Mouse (Mus musculus): Measurements from ENCODE around the gene Adamts9. TPM values are rescaled to one million over a fixed set of nuclear protein-coding genes. Genes with fewer than 3 reads are reported as not detected.

The Adamts9 gene
- total RNA-seq (2021): 1 to 10 TPM; 5.7 to 7.9 TPM

DNA sequence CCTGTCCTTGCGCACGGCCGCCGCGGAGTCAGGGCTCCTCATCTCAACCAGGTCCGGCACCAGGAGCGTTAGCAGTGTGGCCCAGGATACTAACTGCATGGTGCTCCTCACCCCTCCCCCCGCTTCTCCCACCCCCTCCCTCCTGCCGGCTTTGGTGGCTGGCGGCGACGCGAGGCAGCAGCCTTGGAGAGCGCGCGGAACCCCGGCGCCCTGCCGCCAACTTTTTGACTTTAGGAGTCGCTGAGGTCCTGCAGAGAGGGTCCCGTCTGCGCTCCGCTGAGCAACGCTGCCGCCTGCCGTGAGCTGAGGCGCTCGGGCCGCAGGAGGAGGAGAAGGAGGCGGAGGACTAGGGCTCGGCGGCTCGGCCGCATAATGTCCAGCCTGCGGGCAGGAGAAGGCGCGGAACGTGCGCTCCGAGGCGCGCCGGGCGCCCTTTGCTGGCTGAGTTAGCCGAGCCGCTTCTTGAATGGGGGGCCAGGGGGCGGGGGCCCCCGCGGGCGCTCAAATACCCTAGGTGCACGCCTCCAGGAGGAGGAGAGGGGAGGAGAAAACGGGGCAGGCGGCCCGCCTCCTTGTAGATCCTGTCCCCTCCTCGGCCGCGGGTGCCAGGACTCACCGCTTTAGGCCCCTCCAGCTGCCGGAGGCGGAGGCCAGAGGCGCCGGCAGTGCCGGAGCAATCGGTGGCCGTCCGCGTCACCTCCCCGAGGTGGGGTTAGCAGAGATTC, at the start of gene Adamts9:
TSS of gene Adamts9 (minus strand) at position 436 of the 725 bp plus-strand sequence.
- peak; percentile 46 to 91 for DNase-seq (ENCODE audit: extremely low spot score in 1 of 2, low spot score in 2 of 2)
- intact Hi-C loops (cut with DNase I): loop anchor here (5.0 to 10.0 kb wide), 2 partner anchors 158 to 499 kb away; no protein-coding TSS in a partner anchor

DNA sequence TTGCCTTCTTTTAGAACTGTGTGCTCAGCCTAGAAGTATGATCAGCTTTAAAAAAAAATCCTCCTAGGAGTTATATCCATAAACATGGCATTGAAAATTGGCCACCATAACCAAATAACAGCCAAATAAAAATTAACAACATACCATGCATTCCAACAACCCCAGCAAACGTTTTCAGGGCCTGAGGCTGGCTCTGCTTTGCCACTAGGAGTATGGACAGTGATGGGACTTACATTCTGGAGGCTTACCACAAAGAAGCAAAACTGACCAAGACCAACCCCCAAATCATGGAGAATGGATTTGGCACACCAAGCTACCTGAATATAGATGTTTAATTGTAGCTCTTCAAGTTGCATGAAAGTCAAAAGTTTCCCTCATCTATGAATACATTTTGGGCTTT, 48.3 kb upstream of the Adamts9 start:
- intact Hi-C loops (cut with DNase I): no loop called here

DNA sequence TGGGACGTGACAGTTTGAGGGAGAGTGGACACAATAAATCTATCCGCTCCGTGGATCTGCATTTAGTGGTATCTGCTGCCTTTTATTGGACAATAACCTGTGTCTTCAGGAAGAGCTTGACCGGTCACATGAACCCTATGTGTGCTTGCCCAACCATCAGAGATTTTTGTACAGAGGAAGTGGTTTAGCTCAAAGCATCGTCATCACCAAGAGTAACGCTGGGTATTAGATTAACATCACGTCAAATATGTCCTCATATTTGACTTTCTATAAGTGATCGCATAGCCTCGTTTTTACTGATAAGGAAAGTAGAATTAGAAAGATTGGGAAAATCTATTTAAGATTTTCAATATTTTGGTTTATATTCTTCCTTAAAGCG, 45.3 kb upstream of the Adamts9 start:
- intact Hi-C loops (cut with DNase I): no loop called here
- no peak for DNase-seq (ENCODE audit: extremely low spot score in 1 of 2, low spot score in 2 of 2)

More for the DNA sequence above, 48.3 kb upstream of the Adamts9 start:
- no peak for DNase-seq (ENCODE audit: extremely low spot score in 1 of 2, low spot score in 2 of 2)

DNA sequence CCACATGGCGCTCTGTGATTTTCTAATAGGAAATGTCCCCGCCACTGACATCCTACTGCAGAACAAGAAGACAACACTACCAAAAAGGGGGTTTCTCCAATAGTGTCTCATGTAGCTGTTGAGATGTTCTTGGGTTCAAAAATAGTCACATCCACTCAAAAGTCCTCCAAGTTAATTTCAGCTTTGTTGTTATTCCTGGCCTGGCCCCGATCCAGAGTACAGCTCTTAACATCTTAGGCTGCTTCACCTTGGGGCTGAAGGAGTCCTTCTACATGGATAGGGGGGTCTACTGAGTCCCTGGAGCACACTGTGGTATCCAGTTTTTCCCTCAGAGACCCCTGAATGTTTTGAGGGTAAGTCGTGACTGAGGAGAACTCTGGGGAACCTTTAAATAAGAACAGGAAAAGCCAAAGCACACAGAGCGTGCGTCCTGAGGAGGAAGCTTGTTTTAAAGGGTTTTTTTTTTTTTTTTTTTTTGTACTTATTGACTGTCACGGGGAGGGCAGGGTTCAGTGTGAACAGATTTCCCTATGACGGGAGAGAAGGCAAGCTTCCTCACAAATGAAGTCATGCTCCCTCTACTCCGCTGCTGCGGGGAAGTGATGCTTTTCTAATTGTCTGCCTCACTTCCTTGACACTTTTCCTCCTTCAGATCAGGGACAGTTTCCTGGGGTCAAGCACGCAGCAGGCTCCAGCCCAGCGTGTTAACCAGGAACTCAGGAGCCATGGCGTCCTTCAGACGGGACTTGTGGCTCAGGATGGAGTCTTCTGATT, 44.7 kb upstream of the Adamts9 start:
- intact Hi-C loops (cut with DNase I): no loop called here
- DNase-seq (ENCODE audit: extremely low spot score in 1 of 2, low spot score in 2 of 2): peak in 1 of 2 experiments; percentile 34

DNA sequence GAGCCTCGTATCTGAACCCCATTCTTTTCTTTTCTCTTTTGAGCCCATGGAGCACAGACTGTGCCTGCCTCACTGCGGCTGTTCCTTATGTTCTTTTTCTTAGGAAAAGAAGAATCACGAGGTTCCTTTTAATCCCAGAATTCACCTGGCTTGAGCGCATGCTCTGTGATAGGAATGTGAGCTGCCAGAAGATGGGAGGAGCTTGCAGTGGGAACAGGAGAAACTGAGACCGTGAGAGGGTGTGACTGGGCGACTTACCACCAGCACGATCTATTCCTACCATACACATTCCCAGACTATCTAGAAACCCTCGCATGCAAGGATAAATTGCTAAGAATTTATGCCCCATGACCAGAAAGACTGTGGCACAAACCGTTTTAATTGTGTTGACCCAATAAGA, 44.1 kb upstream of the Adamts9 start:
- intact Hi-C loops (cut with DNase I): no loop called here
- no peak for DNase-seq (ENCODE audit: extremely low spot score in 1 of 2, low spot score in 2 of 2)

DNA sequence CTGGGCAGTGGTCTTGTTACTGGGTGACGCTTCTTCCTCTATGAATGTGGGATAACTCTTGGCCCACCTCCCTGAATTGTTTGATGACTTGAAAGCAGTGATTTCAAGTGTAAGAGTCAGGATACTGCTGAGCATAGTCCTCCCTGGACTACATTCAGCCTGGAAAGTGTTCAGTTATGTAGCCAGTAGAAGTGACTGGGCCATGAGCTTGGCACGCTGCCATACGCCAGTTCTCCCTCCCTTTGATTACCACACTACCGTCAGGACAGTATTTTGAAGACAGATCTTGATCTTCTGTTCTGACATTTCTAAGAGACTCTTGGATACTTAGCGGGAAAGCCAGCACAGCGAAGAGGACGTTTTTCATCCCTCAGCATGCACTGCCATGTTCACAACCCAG, 40.1 kb upstream of the Adamts9 start:
- peak in 1 of 2 experiments; percentile 33 for DNase-seq (ENCODE audit: extremely low spot score in 1 of 2, low spot score in 2 of 2)
- intact Hi-C loops (cut with DNase I): no loop called here

DNA sequence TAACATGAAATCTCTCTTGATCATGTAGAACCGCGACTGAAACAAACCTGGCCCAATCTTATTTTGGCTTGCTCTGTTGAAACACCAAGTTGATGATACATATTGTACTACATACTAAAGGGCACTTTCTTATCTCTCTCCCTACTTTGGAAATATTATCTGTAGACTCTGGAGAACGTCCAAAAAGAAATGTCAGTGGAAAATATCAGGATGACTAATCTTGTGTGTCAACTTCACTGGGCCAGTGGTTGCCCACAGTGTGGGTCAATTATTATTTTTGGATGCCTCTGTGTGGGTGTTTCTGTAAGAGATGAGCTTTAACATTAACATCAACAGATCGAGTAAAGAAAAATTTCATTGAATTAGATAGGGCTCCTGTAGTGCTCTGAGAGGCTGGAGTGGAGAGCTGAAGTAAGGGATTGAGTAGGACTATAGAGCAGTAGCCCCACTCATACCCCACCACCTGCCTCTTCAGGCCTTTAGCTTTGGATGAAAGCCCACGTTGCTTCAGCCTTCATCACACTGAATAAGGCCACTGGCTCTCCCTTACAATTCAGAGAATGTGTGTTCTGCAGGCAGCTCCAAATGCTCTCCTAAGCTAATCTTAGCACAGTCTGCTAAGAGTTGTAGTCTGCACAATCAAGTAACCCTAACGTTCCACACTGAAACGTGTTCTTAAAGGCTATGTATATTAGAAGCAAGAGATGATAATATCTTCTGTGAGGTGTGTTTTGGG, 38.3 kb upstream of the Adamts9 start:
- DNase-seq (ENCODE audit: extremely low spot score in 1 of 2, low spot score in 2 of 2): no peak
- intact Hi-C loops (cut with DNase I): no loop called here

DNA sequence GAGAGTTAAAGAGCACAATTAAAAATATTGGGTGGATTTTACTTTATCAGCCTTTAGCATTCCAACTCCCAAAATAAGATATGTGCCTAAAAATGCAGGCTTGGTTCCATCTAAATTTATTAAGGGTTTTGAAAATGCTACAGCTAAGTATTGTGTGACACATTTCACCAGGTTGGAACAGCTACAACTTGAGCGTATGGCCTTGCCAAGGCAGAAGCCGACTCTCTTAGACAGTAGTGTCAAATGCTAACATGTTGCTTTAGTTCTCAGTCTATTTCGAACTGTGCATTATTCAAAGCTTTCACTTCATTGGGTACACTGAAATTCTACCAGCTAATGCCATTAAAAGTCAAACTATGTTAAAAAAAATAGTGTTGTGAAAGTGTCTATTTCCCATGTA, 30.0 kb upstream of the Adamts9 start:
- DNase-seq (ENCODE audit: extremely low spot score in 1 of 2, low spot score in 2 of 2): no peak
- intact Hi-C loops (cut with DNase I): no loop called here

DNA sequence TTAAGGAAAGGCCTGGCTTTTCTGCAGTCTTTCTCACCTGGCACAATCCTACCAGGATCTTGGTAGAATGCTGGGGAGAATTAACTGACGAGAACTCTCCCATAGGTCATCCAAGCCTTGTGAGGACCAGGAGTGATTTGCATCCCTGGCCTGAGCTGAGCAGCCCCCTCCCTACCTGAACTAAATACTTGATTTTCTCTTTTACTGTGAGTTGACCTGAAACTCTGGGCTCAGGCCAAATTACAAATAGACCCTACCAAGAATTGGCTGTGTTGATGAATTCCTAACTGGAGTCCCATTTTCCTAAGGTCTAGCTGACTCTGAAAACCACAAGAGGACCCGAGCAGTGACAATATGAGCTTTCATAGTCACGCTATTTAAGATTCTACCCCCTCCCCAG, 25.4 kb upstream of the Adamts9 start:
- DNase-seq (ENCODE audit: extremely low spot score in 1 of 2, low spot score in 2 of 2): no peak
- intact Hi-C loops (cut with DNase I): no loop called here

DNA sequence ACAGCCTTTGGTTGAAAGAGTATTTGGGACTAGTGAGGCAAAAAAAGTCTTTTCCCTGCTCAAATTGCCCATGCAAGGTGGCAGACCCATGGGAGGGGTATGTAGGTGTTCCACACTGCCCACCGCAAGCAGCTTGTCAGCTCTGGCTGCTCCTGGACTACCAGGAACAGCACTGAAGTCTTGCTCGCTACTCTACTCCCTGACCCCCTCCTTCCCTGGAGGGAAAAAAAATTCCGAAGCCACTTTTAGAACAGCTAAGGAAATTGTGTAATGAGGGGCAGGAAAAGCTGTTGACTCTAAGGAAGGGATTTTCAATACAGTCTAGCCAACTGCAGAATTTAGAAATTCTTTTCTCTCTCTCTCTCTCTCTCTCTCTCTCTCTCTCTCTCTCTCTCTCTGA, 24.9 kb upstream of the Adamts9 start:
- intact Hi-C loops (cut with DNase I): no loop called here
- no peak for DNase-seq (ENCODE audit: extremely low spot score in 1 of 2, low spot score in 2 of 2)

DNA sequence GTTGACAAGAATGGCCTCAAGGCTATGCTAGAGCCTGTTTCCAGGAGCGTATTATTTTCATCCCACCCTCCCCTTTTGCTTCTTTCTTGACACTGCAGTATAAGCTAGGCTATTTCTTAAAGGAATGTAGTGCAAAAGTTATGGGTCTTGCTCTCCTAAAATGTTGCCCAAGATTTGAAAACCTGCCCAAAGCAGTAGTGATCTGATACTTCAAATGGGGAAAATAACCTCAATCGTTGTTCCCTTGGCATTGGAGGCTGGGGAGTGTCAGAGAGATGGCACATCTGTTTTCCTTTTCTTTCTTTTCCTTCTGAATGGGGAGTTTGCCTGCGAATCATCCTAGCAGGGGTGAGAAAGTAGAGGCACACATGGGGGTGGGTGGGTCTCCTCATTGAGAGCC, 19.7 kb upstream of the Adamts9 start:
- no peak for DNase-seq (ENCODE audit: extremely low spot score in 1 of 2, low spot score in 2 of 2)
- intact Hi-C loops (cut with DNase I): no loop called here

DNA sequence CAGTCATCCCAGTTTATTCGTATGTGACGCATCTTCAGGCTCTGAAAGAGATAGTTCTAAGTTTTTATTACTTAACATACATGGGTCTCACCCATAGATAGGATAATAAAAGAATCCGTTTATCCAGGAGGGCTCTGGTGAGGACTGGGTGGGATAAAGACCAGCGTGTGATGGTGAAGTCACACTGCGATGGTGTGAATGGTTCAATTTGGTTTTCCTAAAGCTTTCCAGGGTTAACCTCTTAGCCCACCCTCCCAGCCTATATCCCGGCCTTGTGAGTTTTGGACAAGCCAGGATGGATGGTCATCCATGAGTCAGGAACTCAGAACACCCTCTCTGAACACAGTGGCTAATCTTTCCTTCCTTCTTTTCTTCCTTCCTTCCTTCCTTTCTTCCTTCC, 17.7 kb upstream of the Adamts9 start:
- DNase-seq (ENCODE audit: extremely low spot score in 1 of 2, low spot score in 2 of 2): no peak
- intact Hi-C loops (cut with DNase I): no loop called here

DNA sequence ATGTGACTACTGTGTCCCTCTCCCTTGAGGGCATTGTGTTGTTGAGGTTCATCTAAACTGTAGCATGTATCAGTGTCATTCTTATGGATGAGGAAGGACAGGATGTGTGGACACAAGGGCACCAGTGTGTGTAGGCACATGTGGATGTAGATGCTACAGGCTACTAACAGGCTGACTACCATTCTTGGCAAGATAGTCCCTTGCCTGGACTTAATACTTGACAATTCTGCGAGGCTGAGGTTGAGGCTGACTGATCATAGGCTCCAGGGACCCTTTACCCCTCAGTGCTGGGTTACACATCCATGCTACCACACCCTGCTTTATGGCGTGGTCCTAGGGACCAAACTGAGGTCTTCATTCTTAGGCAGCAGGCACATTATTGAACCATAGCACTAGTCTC, 16.1 kb upstream of the Adamts9 start:
- intact Hi-C loops (cut with DNase I): no loop called here
- no peak for DNase-seq (ENCODE audit: extremely low spot score in 1 of 2, low spot score in 2 of 2)

DNA sequence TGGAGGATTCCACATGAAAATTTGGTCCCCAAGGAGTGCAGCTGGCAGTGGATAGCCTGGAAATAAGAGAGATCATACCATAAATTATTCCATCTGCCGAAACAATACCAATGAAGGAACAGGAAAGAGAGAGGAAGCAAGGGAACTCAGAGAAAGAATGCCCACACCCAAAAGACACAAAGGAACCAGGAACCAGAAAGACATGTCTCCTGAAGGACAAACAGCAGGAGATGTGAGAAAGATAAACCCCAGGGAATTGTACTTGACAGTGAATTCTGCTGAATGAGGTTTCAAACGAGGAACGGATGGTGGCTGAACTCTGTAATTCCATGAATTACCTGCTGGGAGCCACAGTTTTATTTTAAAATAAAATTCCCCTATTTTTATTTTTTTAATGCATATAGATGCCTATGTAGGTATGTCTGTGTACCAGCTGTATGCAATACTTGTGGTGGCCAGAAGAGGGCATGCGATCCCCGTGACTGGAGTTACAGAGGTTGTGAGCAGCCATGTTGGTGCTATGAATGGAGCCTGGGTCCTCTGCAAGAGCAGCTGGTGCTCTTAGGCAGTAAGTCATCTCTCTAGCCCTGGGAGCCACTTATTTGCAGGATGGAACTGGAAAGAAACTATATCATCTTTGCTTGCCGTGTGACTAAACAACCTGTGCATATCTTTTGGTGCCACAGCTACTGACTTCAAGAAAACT, 4.2 kb upstream of the Adamts9 start:
- intact Hi-C loops (cut with DNase I): loop anchor here (10.0 kb wide), 1 partner anchor 163 kb away; no protein-coding TSS in a partner anchor

DNA sequence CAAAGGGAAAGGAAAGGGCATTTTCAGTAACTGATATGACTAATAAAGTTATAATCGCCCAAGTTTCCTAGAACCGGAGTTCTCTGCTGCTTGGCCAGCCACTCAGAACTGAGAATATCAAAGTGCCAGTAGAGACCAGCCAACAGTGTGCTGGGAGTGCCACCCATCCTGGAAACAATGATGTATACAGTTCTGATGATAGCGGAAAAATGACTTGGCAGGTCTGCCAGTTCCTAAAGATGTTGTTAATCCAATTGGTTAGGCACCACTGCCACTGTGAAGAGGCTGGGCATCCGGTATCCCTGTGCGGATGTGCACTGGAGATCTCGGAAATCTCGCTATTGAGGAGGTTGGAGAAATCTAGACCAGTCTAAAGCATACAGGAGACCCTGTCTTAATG, 1.4 kb upstream of the Adamts9 start:
- no peak for DNase-seq (ENCODE audit: extremely low spot score in 1 of 2, low spot score in 2 of 2)
- intact Hi-C loops (cut with DNase I): loop anchor here (5.0 to 10.0 kb wide), 2 partner anchors 160 to 498 kb away; no protein-coding TSS in a partner anchor

More for the DNA sequence above, 4.2 kb upstream of the Adamts9 start:
- no peak for DNase-seq (ENCODE audit: extremely low spot score in 1 of 2, low spot score in 2 of 2)

DNA sequence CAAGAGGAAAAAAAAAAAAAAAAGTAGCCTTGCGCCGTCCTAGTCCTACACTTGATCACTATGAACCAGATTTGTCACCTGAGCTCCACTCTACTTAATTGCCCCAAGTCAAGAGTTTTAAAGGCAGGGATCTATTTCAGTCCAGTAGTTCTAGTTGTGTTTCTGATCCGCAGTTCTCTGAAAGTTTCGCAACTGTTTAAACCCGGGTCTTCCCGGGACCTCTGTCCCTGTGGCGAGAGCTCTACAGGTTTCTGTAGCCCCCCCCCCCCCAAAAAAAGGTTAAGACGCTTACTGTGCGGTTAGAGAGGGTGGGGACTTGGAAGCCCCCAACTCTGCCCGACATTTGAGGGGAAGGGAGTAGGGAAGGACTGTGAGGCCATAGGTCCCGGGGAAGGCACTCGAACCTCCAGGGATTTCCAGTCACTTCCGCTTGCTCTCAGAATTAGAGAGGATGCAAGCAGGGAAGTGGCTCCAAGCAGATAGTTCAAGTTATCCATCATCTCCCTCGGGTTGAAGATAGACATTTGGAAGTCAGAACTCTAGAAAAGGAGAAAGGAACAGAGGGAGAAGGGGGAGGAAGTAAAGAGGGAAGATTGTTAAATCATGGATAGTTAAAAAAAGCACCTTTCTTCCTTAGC, 875 bp upstream of the Adamts9 start:
- intact Hi-C loops (cut with DNase I): loop anchor here (5.0 to 10.0 kb wide), 2 partner anchors 159 to 498 kb away; no protein-coding TSS in a partner anchor
- no peak for DNase-seq (ENCODE audit: extremely low spot score in 1 of 2, low spot score in 2 of 2)

DNA sequence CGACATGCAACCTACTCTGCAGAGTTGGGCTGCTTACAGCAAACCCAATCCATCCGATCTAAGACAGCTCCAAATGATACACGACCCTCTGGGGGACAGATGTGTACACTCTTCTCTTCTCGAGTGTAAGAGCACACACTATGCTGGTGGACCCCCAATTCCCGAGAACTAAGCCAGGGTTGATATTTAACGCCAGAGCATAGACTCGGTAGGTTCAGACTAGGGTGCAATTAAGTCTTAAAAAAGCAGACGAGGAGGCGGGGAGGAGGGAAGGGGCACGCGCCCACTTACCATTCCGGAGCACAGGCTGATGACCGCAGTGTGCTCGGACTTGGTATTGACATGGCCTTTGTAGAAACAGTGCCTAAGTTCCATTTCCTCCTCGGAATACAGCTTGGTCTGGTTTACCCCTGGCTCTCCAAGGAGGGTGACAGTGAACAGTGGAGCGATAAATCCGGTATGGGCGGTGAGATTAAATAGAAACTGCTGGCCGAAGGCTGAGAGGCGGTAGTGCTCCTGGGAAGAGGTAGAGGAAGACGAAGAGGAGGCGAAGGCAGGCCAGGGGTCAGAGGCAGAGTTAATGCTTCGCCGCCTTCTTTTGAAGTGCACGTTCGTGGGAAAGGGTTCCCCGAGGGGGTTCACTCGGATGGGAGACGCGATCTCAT, 1.4 kb downstream of the Adamts9 start:
- no peak for DNase-seq (ENCODE audit: extremely low spot score in 1 of 2, low spot score in 2 of 2)
- intact Hi-C loops (cut with DNase I): loop anchor here (5.0 to 10.0 kb wide), 2 partner anchors 157 to 500 kb away; no protein-coding TSS in a partner anchor

DNA sequence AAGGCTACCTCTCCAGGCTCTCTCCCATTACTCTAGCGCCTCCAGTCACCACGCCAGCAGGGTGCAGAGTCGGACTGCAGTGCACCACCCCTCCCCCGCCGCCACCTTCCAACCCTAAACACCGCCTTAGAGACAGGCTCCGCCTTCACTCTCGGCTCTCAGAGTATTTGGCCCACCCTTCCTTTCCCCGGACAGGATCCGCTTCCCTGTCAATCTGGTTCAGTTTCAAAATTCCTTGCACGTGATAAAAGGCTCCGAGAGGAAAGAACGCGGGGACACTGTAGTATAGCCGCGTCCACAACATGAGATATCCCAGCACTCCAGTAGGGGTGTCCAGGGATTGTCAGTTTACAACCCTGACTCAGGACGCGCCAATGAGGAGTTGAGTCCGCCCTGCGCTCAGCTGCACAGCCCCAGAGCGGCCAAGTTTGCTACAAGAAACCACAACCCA, 2.0 kb downstream of the Adamts9 start:
- peak; percentile 48 to 93 for DNase-seq (ENCODE audit: extremely low spot score in 1 of 2, low spot score in 2 of 2)

More for the DNA sequence above, 2.0 kb downstream of the Adamts9 start:
- intact Hi-C loops (cut with DNase I): loop anchor here (5.0 to 10.0 kb wide), 2 partner anchors 157 to 501 kb away; no protein-coding TSS in a partner anchor
